Mouse (Mus musculus) megakaryocyte, adult 5-6 weeks (primary cell): ENCODE results near the gene Rad51b. TPM values are rescaled to one million over a fixed set of nuclear protein-coding genes. Genes with fewer than 3 reads are reported as not detected.
A peak's percentile ranks its signal among the peaks of the same experiment; 100 is the strongest.

Experiments
- ATAC-seq: 2 replicates; pipeline ENCODE4 v1.8.0; 2016; ENCODE audit warnings: mild to moderate bottlenecking, inconsistent platforms; ENCODE audit not compliant: poor library complexity, severe bottlenecking
- total RNA-seq, 2 experiments: library from RNA; stranded (forward) in 1 of 2; stranded (reverse) in 1 of 2; fragments of 153-499, 151-499 nt in 1 of 2; fragments of 221-1000, 200-1000 nt in 1 of 2; gene quantifications; 2 replicates each; pipeline versions ENCODE4 v1.2.3 to v1.2.4; 2015 to 2017

Rad51b gene
- total RNA-seq, 2 experiments from 2014 or later = 3.2 to 7.1 TPM

DNA sequence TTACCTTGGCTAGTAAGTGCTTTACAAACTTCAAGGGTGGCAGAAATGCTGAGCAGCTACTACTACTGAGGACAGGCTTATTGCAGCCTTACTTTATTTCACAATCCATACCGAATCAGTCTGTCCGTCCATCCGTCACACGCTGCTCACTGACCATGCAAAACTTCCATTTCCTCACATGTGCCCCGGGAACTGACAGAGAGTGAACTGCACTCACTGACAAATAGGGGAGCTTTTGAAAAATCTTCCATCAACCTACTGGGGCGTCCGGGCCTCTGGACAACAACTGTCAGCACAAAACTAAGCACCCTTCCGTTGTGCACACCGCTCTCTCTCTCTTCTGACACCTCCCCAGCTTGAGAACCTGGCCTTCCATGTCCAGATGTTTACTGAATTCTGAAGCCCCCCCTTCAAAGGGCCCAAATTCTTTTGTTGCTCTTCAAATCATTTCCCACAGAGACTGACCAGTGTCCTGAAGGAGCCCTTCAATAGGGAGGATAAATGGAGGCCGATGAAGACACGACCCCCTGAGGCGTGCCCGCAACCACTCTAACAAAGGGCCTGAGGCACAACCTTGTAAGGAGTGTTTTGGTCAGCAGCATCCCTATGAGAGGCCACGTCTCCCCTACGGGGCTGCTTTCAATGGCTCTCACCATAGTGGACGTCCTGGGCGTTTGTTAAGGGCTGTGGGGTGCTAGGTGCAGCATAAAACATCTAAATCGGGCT, 515.9 kb downstream of the Rad51b start:
- ATAC-seq = no peak

- ATAC-seq = no peak
Observed at GRCm38 (mm10) chr12:79813566-79814305, 516.7 kb downstream of the Rad51b start.

GRCm38 (mm10) chr12:79814312-79815091, 517.4 kb downstream of the Rad51b start:
- no peak for ATAC-seq

GRCm38 (mm10) chr12:79816241-79816640, 519.2 kb downstream of the Rad51b start:
- ATAC-seq = no peak

GRCm38 (mm10) chr12:79820228-79820958, 523.3 kb downstream of the Rad51b start:
- peak; percentile 35; the same call in 1 of the 2 replicates for ATAC-seq

DNA sequence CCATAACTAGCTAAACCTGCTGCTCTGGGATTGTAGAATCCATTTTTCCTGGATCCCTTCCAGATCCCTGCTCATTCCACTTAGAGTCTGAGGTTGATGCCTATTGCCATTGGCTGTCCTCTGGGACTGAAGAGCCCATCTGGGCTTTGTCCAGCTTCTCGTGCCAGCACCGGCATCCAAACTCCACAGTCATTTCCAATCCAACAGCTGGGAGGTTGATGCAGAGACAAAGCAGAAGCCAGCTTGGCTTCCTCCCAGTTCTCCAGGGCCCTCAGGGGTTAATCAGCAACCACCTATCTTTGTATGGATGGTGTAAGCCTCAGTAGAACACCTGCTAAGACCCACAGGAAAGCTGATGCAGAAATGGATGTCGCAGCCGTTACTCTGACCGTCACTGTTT, 524.8 kb downstream of the Rad51b start:
- no peak for ATAC-seq

GRCm38 (mm10) chr12:79822401-79822800, 525.3 kb downstream of the Rad51b start:
- no peak for ATAC-seq

DNA sequence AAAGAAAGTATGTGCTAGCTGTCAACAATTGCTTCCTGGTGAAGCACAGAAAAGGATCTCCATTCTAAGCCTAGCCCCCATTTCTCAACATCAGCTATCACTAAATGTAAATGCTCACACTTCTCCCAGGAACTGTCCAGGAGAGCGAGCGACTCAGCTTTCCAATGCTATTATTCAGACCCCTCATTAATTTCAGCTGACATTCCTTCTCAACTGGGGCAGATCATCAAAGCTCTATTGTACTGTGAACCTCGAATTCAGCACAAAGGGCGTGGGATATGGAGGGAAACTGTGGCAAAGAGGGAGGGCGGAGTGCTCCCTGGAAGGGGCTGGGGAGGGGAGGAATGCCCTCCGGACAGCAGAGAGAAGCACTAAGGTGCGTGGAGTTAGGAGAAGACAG, 528.8 kb downstream of the Rad51b start:
- ATAC-seq = no peak

- ATAC-seq = no peak
Observed at GRCm38 (mm10) chr12:79827233-79827692, 530.2 kb downstream of the Rad51b start.

DNA sequence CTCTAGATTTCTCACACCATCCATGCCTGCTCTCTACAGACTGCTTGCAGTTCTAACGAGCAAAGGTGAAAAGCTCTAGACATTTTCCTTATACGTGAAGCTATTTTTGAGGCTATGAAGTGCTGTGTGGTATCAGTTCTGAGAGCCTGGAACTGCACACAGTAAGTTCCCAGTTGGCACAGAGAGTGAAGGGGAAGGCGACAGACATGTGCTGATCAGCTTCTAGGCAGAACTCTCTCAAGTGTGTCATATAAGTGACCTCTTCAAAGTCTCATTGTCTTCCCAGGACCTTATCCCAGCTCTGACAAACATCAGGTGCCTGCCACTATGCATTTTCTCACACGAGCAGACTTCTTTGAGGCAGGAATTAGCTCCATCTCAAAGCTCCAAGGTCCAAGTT, 530.7 kb downstream of the Rad51b start:
- no peak for ATAC-seq

GRCm38 (mm10) chr12:79830686-79831085, 533.6 kb downstream of the Rad51b start:
- ATAC-seq = no peak

- peak; percentile 70 for ATAC-seq
Observed at GRCm38 (mm10) chr12:79832611-79833010, 535.5 kb downstream of the Rad51b start.

DNA sequence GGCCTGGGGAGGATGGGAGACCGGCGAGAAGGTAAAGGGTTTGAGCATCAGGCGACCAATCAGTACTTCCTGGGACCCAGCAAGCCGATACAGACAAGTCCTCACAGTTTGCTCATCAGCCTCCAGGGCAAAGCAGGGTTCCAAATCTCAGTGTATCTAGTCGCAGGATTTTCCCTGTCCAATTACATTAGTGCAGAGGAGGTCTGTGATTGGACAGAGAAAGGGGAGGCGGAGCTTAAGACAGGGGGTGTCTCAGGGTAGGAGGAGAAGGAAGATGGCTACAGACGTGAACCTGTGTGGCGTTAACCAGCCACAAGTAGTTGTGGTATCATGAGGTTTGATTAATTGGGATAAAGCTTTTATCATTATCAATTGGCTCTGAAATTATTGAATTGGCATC, 538.4 kb downstream of the Rad51b start:
- ATAC-seq = no peak

- no peak for ATAC-seq
Observed at GRCm38 (mm10) chr12:79838181-79838961, 541.3 kb downstream of the Rad51b start.

- ATAC-seq = no peak
Observed at GRCm38 (mm10) chr12:79839096-79839941, 542.2 kb downstream of the Rad51b start.

DNA sequence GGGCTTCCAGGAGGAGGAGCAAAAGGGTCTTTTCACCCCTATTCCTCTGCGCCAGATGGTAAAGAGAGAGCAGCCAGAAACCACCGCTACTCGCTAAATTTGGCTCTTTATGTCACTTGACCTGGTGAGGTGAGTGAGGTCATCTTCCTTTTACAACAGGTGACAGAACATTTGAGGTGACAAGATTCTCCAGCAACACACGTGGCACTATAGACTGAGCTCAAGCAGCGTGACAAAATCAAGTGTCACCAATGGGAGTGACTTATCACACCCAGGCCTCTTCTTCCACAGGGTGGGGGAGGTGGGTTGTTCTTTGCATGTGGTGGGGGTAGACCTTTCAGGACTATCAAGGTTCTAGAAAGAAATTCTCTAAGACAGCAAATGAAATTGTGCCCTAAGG, 543.4 kb downstream of the Rad51b start:
- no peak for ATAC-seq

DNA sequence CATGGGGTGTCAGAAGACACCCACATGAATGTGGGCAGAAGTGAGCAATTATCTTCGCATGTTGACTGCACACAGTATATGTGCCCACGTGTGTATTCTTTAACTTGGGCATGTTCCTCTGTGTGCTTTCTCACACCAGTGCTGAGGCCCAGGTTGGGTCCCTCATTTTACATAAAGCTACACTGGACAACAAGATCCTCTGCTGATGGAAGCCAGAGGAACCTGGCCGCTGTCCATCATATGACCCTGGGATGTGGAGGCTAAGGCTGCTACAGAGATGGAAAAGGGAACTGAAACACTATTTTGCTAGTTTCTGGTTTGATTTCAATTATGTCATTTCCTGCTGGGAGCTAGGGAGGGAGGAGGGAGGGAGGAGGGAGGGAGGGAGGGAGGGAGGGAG, 544.2 kb downstream of the Rad51b start:
- peak; percentile 70 for ATAC-seq

DNA sequence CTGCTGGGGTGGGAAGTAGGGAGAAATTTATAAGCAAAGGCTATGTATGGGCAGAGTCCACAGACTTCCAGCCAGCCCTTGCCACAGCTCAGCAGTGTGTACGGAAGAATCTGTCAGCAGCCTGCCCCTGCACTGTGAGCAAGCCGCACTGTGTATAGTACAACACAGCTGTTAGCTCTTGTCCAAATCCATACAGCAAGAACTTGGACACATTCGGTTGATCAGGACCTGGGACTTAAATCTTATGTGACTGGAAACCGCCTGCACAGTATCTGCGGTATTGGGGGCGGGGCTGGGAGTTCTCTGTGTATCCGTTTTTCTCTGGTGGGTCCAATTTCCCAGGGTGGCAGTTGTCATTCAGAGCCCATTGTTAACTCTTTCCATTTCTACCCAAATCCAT, 545.2 kb downstream of the Rad51b start:
- ATAC-seq = no peak

DNA sequence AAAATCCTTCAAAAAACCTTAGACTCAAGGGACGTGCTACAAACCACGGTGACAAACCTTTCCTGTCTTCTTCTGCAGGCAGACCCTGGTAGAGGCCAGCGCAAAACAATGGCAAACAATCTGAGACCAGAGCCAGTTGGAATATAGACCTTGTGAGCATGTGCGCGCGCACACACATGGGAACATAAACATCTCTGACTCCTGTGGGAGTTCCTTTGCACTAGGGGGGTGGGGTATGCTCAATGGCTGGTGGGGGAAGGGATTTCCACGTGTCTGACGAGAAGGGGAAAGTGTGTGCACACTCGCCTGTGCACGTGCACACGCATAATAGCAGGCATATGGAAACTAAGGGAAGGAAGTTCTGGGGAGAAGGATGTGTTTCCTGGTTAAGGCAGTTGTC, 545.9 kb downstream of the Rad51b start:
- ATAC-seq = no peak
